Mouse (Mus musculus): ENCODE measurements at regions not wholly inside any gene's neighbourhood (a gene's known extent, or its start where the extent isn't known, plus 50 kb on each side); places are given as distances from the start of the nearest gene placed in this dataset.
A peak's percentile ranks its signal among the peaks of the same experiment; 100 is the strongest.

DNA sequence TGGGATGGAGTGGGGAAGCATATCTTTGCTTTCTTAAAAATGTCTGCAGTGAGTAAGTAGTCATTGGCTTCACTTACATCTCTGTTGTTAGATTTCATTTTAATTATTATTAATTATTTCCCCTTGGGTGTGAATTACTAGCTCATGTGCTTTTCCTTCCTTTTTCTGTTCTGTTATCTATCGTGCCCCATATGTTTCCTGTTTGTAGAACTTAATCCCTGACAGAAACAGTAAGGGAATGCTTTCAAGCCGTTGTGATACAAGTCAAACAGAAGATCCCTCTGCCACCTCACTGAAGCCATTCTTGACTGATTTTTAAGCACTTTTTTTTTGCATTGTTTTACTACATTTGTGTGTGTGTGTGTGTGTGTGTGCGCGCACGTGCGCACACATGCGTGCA is 1145.9 kb downstream of the Car8 start:
- Histone ChIP-seq H3K9ac (ENCODE audit: low read length) (no peak overlapping the region), H3K4me2 (ENCODE audit: low read depth, low read length) (no peak overlapping the region), H3K27ac (ENCODE audit: low read length) (no peak overlapping the region), H3K36me3 (ENCODE audit: control insufficient read depth, insufficient read depth, low read length) (no peaks in the 10 kb centered on the region), H3K4me1 (replicated peaks; ENCODE audit: control insufficient read depth, insufficient read depth, low read length) (no peaks in the 10 kb centered on the region), H3K9me3 (ENCODE audit: control insufficient read depth, low read length) (no peaks in the 10 kb centered on the region), H3K27me3 (ENCODE audit: control insufficient read depth, insufficient read depth, low read depth, low read length) (no peaks in the 10 kb centered on the region), H3K4me3 (ENCODE audit: low read length) (no peak overlapping the region)
- peak; percentile 36; the same call in 1 of the 2 replicates for ATAC-seq (ENCODE audit: low read depth)
- 65% methylated on average over 7 of the region's 7 CpGs for WGBS

DNA sequence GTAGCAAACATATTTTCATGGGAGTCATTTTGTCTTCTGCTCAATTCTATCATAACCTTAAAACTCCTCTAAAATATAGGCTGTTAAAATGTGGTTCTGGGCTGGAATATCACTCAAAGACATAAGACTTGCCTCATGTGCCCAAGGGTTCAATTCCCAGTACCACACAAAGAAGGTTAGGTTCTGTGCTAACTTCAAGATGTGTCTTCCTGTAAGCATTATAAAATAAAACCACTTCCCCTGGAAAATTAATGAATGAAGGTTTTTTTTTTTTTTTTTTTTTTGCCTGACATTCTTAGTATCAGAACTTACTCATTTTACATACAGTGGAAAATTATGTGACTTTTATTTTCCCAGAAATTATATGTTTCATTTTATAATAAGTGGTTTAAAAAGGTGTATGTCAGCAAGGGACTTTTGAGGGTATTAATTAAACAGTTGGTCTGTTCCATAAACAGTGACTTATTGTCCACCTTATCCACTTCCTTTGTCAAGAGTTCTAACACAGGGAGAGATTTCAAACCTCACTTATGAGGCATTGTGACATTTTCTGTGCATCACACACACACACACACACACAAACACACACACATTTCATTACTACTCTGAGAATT is 1147.5 kb downstream of the Car8 start:
- Histone ChIP-seq H3K4me2 (ENCODE audit: low read depth, low read length) (no peak overlapping the region), H3K27ac (ENCODE audit: low read length) (no peak overlapping the region), H3K4me1 (replicated peaks; ENCODE audit: control insufficient read depth, insufficient read depth, low read length) (no peaks in the 10 kb centered on the region), H3K9ac (ENCODE audit: low read length) (no peak overlapping the region), H3K27me3 (ENCODE audit: control insufficient read depth, insufficient read depth, low read depth, low read length) (no peaks in the 10 kb centered on the region), H3K36me3 (ENCODE audit: control insufficient read depth, insufficient read depth, low read length) (no peaks in the 10 kb centered on the region), H3K4me3 (ENCODE audit: low read length) (no peak overlapping the region), H3K9me3 (ENCODE audit: control insufficient read depth, low read length) (no peaks in the 10 kb centered on the region; the same call in 1 of the 2 replicates)
- no peak for ATAC-seq (ENCODE audit: low read depth)
